Mouse (Mus musculus): Measurements from ENCODE around the gene Thbs3.

Thbs3 gene

GRCm38 (mm10) chr3:89226900-89227299, 11.9 kb downstream of the Thbs3 start, which contains the start of gene Mtx1:
Gene Mtx1, minus strand, starts transcription at chr3:89227088.
- in situ Hi-C loops (cut with MboI, MseI) = no loop called here

GRCm38 (mm10) chr3:89227307-89228179, 12.6 kb downstream of the Thbs3 start:
- in situ Hi-C loops (cut with MboI, MseI) = no loop called here

DNA sequence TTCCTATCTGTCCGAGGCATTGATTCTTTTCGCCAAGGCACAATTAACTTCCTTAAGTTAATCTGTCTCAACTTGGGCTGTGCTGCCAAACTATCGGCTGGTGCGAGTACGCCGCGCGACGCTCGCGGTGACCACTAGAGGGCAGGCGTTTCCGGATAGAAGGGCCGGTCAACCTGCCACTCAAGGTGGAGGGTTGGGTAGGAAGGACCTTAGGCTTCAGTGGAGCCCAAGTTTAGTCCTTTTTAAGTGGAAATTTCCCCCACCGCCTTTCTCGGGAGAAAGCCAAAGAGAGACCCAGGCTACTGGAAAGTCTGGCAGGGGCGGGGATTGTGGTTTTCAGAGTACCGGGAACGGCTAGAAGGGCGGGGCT, 13.2 kb downstream of the Thbs3 start:
- in situ Hi-C loops (cut with MboI, MseI) = no loop called here

DNA sequence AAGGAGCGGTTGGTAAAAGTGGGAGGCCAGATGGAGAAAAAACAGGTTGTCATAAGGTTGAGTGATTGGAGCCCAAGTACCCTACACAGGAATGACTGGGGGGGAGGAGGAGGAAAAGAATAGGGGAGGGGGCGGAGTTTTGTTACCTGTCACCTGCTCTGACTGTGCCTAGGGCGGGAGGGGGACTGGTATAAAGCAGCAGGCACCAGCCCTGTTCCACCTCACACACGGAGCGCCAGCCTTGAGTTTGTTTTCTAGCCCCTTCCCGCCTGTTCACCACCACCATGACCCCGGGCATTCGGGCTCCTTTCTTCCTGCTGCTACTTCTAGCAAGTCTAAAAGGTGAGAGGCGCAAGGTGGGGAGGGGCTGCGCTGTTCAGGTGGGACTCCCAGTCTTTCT, 13.9 kb downstream of the Thbs3 start, which contains the start of gene Muc1:
TSS of gene Muc1 (plus strand) at position 222 of the 400 bp plus-strand sequence.
- in situ Hi-C loops (cut with MboI, MseI) = no loop called here

DNA sequence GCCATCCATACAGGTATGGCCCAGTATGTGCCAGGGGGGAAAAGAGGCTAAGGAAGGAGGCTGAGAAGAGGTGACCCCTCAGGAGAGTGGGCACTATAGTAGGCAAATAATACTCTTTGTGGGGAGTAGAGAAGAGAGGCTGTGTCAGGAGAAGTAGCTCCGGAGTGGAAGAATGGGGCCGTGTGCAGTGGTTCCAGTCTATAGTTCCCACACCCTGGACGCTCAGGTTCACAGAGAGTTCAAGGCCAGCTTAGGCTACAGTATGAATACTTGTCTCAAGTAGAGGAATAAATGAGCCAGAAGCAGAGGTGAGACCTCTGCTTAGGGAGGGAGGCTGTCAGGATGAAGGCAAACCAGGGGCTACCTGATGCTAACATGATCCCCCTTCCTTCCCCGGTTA, 14.3 kb downstream of the Thbs3 start:
- in situ Hi-C loops (cut with MboI, MseI) = no loop called here

DNA sequence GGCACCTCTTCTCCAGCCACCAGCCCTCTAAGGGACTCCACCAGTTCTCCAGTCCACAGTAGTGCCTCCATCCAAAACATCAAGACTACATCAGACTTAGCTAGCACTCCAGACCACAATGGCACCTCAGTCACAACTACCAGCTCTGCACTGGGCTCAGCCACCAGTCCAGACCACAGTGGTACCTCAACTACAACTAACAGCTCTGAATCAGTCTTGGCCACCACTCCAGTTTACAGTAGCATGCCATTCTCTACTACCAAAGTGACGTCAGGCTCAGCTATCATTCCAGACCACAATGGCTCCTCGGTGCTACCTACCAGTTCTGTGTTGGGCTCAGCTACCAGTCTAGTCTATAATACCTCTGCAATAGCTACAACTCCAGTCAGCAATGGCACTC, 15.6 kb downstream of the Thbs3 start:
- in situ Hi-C loops (cut with MboI, MseI) = no loop called here

GRCm38 (mm10) chr3:89231345-89231744, 16.4 kb downstream of the Thbs3 start:
- in situ Hi-C loops (cut with MboI, MseI) = no loop called here

GRCm38 (mm10) chr3:89231772-89232275, 16.8 kb downstream of the Thbs3 start:
- in situ Hi-C loops (cut with MboI, MseI) = no loop called here

GRCm38 (mm10) chr3:89232614-89233013, 17.6 kb downstream of the Thbs3 start:
- in situ Hi-C loops (cut with MboI, MseI) = no loop called here

DNA sequence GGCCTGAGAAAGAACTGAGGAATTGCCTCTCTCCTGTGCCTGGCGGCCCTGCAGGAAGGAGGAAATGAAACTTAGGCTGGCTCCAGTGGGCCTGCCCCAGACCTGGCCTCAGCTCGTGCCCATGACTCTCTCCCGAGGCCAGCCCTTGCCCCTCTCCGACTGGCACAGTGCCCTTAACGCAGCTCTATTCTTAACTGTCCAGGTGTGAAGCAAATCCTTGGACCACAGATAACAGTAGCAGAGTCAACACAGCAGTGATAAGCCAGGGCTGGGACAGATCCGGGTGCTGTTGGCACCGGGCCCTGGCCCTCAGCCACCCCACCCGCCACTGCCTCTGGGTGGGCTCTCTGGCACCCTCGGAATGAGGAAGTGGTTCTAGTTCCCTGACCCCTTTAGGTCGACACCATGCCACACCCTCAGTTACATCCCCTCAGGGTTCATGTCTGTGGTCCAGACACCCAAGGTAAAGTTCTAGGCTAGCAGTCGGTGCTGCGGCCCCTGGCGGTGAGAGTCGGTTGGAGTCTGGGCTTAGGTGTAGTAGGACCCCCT, 18.7 kb downstream of the Thbs3 start:
- in situ Hi-C loops (cut with MboI, MseI) = no loop called here

- in situ Hi-C loops (cut with MboI, MseI) = no loop called here
Observed at GRCm38 (mm10) chr3:89236516-89236915, 21.5 kb downstream of the Thbs3 start.

GRCm38 (mm10) chr3:89237682-89238081, 22.7 kb downstream of the Thbs3 start:
- in situ Hi-C loops (cut with MboI, MseI) = no loop called here

DNA sequence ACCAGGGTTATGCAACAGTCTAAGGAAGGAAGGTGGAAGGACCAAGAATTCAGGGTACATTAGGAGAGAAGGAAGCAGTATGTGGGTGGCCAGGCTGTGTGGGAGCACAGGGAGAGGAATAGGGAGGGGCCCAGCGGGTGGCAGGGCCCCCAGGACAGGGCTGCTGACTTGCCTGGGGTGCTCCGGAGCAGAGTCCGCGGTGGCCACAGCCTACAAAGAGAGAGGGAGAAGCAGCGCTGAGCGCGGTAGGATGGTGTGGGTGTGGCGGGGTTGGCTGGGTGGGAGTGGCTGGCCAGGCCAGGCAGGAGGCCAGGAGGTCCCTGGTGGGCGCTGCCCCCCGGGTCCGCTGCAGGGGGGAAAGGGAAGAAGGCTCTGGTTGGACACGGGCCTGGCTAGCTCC, 23.5 kb downstream of the Thbs3 start:
- in situ Hi-C loops (cut with MboI, MseI) = no loop called here

DNA sequence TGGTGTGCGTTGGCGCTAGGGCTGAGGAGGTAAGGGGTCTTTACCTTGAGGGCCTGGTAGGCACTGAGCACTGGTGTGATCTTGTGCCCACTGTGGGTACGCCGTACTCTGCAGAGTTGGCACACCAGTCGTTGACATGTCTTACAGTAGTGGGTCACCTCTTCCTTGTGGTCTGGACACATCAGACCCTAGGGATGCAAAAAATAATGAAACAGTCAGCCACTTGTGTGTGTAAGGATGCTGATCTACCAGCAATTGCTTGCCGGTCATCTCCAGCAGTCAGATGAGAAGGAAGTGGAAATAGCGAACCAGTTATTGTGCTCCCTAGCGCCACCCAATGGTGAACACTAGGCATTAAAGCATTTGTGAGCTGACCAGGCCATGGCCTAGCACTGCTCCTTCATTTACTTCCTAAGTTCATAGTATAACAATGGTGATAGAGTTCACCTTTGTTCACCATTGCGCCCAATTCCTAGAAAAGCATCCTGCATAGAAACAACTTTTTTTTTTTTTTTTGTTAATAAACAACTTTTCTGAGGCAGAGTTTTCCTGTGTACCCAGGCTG, 27.4 kb downstream of the Thbs3 start:
- in situ Hi-C loops (cut with MboI, MseI) = no loop called here

DNA sequence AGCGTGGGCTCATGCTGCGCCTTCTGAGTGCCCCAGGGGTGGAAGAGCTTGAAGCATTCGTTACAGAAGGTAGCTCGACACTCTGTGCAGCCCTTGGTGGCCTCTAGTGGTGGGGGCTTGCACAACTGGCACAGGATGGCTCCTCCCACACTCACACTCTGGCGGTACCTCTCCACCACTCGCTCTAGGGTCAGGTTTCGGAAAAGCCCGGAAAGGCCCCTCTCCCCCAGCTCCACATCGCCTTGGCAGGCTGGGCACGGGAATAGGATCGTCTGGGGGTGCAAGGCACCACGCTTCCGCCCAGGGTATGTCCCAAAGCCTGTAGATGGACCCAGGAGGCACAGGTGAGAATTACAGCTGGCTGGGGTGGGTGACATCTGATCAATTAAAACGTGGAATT, 28.6 kb downstream of the Thbs3 start:
- in situ Hi-C loops (cut with MboI, MseI) = no loop called here

GRCm38 (mm10) chr3:89244158-89244981, 29.4 kb downstream of the Thbs3 start:
- in situ Hi-C loops (cut with MboI, MseI) = no loop called here

DNA sequence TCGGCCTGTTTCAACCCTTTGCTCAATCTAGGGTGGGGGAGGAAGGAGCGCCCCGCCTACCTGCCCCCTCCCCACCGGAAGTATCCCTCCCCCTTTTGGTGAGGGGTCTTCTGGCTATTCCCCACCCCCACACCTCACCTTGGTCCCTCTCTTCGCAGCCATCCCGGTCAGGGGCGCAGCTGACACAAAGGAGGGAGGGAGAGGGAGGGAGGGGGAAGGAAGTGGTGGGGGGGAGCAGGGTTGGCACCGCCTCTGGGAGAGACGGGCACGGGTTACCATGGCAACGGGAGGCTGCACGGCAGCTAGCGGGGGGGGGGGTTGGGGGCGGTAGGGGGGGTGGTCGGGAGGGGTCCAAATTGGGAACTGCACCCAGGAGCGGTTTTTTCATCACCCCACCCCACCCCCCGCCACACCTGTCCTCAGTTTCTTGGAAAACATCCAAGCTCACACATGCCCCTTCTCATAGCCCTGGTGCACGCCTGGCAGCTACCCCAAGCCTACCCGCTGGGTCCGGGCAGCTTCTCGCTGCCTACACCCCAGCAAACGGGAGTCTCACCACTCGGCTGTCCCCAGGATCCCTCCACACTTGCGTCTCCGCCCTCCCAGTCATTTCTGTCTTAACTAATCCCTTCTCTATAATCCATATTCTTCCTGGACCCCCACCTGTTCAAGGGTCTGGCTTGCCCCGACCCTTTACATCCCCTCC, 30.2 kb downstream of the Thbs3 start:
- in situ Hi-C loops (cut with MboI, MseI) = loop anchor here (5.0 kb wide), 1 partner anchor 37 kb away; the partner anchor contains the start of gene Efna1

GRCm38 (mm10) chr3:89245688-89246171, 30.8 kb downstream of the Thbs3 start, which contains the start of gene Krtcap2:
Gene Krtcap2, plus strand, starts transcription at chr3:89245966.
- in situ Hi-C loops (cut with MboI, MseI) = loop anchor here (5.0 kb wide), 1 partner anchor 37 kb away; the partner anchor contains the start of gene Efna1

DNA sequence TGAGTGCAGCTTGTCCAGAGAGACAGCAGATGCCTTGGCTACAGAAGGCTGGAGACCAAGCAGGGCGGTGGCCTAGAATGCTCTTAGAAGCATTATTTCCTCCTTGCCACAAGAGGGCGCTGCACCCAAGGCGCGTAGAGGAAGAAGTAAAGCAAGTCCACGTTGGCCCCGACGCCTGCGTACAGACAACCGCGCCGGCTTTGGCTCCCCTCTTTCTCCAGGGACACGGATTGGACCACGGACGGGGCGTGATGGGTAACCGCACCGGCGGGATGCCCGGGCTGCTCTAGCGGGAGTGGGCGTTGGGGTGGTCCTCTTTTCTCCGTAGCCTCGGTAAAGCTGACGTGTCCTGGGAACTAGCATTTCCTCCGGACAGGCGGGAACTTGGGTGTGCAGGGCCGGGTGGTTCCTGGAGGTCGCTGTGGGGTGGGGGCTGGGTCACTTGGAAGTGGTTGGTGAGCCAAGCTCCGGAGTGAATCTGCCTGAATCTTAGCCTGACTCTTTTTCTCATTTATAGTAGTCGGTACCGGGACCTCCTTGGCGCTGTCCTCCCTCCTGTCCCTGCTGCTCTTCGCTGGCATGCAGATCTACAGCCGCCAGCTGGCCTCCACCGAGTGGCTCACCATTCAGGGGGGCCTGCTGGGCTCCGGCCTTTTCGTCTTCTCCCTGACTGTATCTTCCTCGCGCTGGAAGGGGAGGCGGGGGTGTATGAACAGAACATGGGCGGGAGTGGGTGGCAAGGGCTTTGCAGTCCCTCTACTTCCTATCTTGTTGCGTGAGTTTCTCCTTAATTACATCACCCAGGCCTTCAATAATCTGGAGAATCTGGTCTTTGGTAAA, 31.5 kb downstream of the Thbs3 start, which contains the start of gene Trim46:
TSS of gene Trim46 (minus strand) at position 49 of the 840 bp plus-strand sequence.
- in situ Hi-C loops (cut with MboI, MseI) = loop anchor here (5.0 kb wide), 1 partner anchor 36 kb away; the partner anchor contains the start of gene Efna1
